Mouse (Mus musculus) lung, embryonic 14.5 days (tissue): ENCODE data around the gene Slc4a4. TPM values are rescaled to one million over a fixed set of nuclear protein-coding genes. Genes with fewer than 3 reads are reported as not detected.
A peak's percentile ranks its signal among the peaks of the same experiment; 100 is the strongest.
"Not testable (repeated sequence)": the region's sequence is repeated elsewhere in the genome, so short reads cannot be mapped to it uniquely, and the experiment has no call there.

Source experiments
- ATAC-seq: fragments of 200-750 bp; cut with Nextera tagmentation; 2 replicates; pipeline ENCODE4 v1.8.0; 2017; ENCODE audit warnings: mild to moderate bottlenecking, moderate TSS enrichment, moderate library complexity; ENCODE audit not compliant: insufficient read depth
- DNase-seq: peaks from one replicate; pipeline ENCODE4 v3.0.0-alpha.2; 2015
- H3K27ac ChIP-seq: fragments of 300-500 bp; sonication (generic); 2 replicates; pipeline ENCODE4 v1.5.1; 2014; ENCODE audit warnings: low read depth, mild to moderate bottlenecking, moderate library complexity
- H3K27me3 ChIP-seq: fragments of 300-500 bp; sonication (generic); 2 replicates; pipeline ENCODE4 v1.6.1; 2014; ENCODE audit warnings: low read length, control low read depth; ENCODE audit not compliant: insufficient read depth
- H3K36me3 ChIP-seq: fragments of 300-500 bp; sonication (generic); 2 replicates; pipeline ENCODE4 v1.6.1; 2014; ENCODE audit warnings: control low read depth; ENCODE audit not compliant: insufficient read depth
- H3K4me1 ChIP-seq: fragments of 300-500 bp; sonication (generic); 2 replicates; pipeline ENCODE4 v1.6.1; 2014; ENCODE audit warnings: antibody characterized with exemption, control low read depth; ENCODE audit not compliant: insufficient read depth
- H3K4me2 ChIP-seq: fragments of 300-500 bp; sonication (generic); 2 replicates; pipeline ENCODE4 v1.6.1; 2014; ENCODE audit warnings: mild to moderate bottlenecking
- H3K4me3 ChIP-seq: fragments of 300-500 bp; sonication (generic); 2 replicates; pipeline ENCODE4 v1.5.1; 2014; ENCODE audit warnings: low read depth, low read length
- H3K9ac ChIP-seq: fragments of 300-500 bp; sonication (generic); 2 replicates; pipeline ENCODE4 v1.6.1; 2014
- H3K9me3 ChIP-seq: fragments of 300-500 bp; sonication (generic); 2 replicates; pipeline ENCODE4 v1.6.1; 2016; ENCODE audit warnings: low read depth, low read length, control low read depth
- CTCF ChIP-seq: IDR thresholded peaks from 2 replicates; pipeline ENCODE4 v1.5.1; 2016; ENCODE audit warnings: antibody characterized with exemption, low read depth
- WGBS: fragments of 180-500 bp; shearing (Covaris S2); extraction: QIAGEN DNeasy Blood & Tissue Kit; methylation state at CpG from one replicate; pipeline ENCODE4 v1.1.7; 2014; 5-methylcytosine and 5-hydroxymethylcytosine counted together
- polyA plus RNA-seq: library from polyadenylated mRNA; unstranded; fragments of >200 nt; fragmentation: Nextera tagmentation; extraction: Ambion mirVana; gene quantifications from 2 replicates; pipeline ENCODE4 v1.2.1, GENCODE M21; 2014

Slc4a4 gene
- polyA plus RNA-seq, 1 experiment from 2014 or later = 5.2 TPM

GRCm38 (mm10) chr5:89097291-89097690 lies 210.7 kb downstream of the Slc4a4 start:
- no peaks in the 10 kb centered on the region for H3K9me3 ChIP-seq
- no peaks in the 10 kb centered on the region for H3K27me3 ChIP-seq
- no peak for TF ChIP-seq CTCF
- H3K4me1 ChIP-seq = no peaks in the 10 kb centered on the region
- DNase-seq (no peak), ATAC-seq (no peak)
- H3K4me2 ChIP-seq = no peak overlapping the region
- H3K4me3 ChIP-seq = no peak overlapping the region
- no peaks in the 10 kb centered on the region for H3K36me3 ChIP-seq
- 87% methylated on average over 3 of the region's 3 CpGs for WGBS
- H3K9ac ChIP-seq = no peak overlapping the region
- no peak overlapping the region for H3K27ac ChIP-seq

- Histone ChIP-seq H3K36me3 (no peaks in the 10 kb centered on the region), H3K27me3 (no peaks in the 10 kb centered on the region), H3K4me3 (no peak overlapping the region), H3K27ac (no peak overlapping the region), H3K4me1 (no peaks in the 10 kb centered on the region), H3K9ac (no peak overlapping the region), H3K9me3 (no peaks in the 10 kb centered on the region), H3K4me2 (no peak overlapping the region)
- 78% methylated on average over 4 of the region's 4 CpGs for WGBS
- DNase-seq = no peak
- no peak for TF ChIP-seq CTCF
- ATAC-seq = no peak
Measured at GRCm38 (mm10) chr5:89098121-89098520, 211.5 kb downstream of the Slc4a4 start.

- 86% methylated on average over 3 of the region's 3 CpGs for WGBS
- DNase-seq (no peak), ATAC-seq (no peak)
- no peak overlapping the region for H3K27ac ChIP-seq
- H3K4me3 ChIP-seq = no peak overlapping the region
- H3K27me3 ChIP-seq = no peaks in the 10 kb centered on the region
- no peak overlapping the region for H3K4me2 ChIP-seq
- H3K9me3 ChIP-seq = no peaks in the 10 kb centered on the region
- H3K9ac ChIP-seq = no peak overlapping the region
- no peaks in the 10 kb centered on the region for H3K4me1 ChIP-seq
- H3K36me3 ChIP-seq = no peaks in the 10 kb centered on the region
- no peak for TF ChIP-seq CTCF
Measured at GRCm38 (mm10) chr5:89099886-89100285, 213.3 kb downstream of the Slc4a4 start.

- Histone ChIP-seq H3K9ac (no peak overlapping the region), H3K4me3 (no peak overlapping the region), H3K36me3 (no peaks in the 10 kb centered on the region), H3K27ac (no peak overlapping the region), H3K9me3 (no peaks in the 10 kb centered on the region), H3K4me1 (no peaks in the 10 kb centered on the region), H3K27me3 (no peaks in the 10 kb centered on the region), H3K4me2 (no peak overlapping the region)
- WGBS = 67% methylated on average over 4 of the region's 4 CpGs
- ATAC-seq (no peak), DNase-seq (no peak)
- TF ChIP-seq CTCF = no peak
Measured at GRCm38 (mm10) chr5:89102560-89102959, 215.9 kb downstream of the Slc4a4 start.

GRCm38 (mm10) chr5:89105346-89105745 lies 218.7 kb downstream of the Slc4a4 start:
- no peak for TF ChIP-seq CTCF
- DNase-seq (no peak), ATAC-seq (no peak)
- no peaks in the 10 kb centered on the region for H3K27me3 ChIP-seq
- no peak overlapping the region for H3K4me3 ChIP-seq
- H3K4me1 ChIP-seq = no peaks in the 10 kb centered on the region
- H3K9me3 ChIP-seq = no peaks in the 10 kb centered on the region
- H3K9ac ChIP-seq = no peak overlapping the region
- no peak overlapping the region for H3K27ac ChIP-seq
- H3K4me2 ChIP-seq = no peak overlapping the region
- H3K36me3 ChIP-seq = no peaks in the 10 kb centered on the region
- 71% methylated on average over 9 of the region's 9 CpGs for WGBS

- DNase-seq = no peak
- Histone ChIP-seq H3K27ac (no peak overlapping the region), H3K27me3 (no peaks in the 10 kb centered on the region), H3K4me3 (no peak overlapping the region), H3K36me3 (no peaks in the 10 kb centered on the region), H3K4me2 (no peak overlapping the region), H3K9me3 (no peaks in the 10 kb centered on the region), H3K4me1 (no peaks in the 10 kb centered on the region), H3K9ac (no peak overlapping the region)
- no peak for ATAC-seq
- no peak for TF ChIP-seq CTCF
Measured at GRCm38 (mm10) chr5:89106217-89106616, 219.6 kb downstream of the Slc4a4 start.

- Histone ChIP-seq H3K27me3 (no peaks in the 10 kb centered on the region), H3K9ac (no peak overlapping the region), H3K9me3 (no peaks in the 10 kb centered on the region), H3K4me3 (no peak overlapping the region), H3K27ac (no peak overlapping the region), H3K36me3 (no peaks in the 10 kb centered on the region), H3K4me2 (no peak overlapping the region), H3K4me1 (no peaks in the 10 kb centered on the region)
- DNase-seq (no peak), ATAC-seq (no peak)
- WGBS = 78% methylated on average over 1 of the region's 1 CpGs
- TF ChIP-seq CTCF = no peak
Measured at GRCm38 (mm10) chr5:89108809-89109208, 222.2 kb downstream of the Slc4a4 start.

GRCm38 (mm10) chr5:89109832-89110231 lies 223.2 kb downstream of the Slc4a4 start:
- Histone ChIP-seq H3K36me3 (no peaks in the 10 kb centered on the region), H3K27ac (no peak overlapping the region), H3K9me3 (no peaks in the 10 kb centered on the region), H3K4me3 (no peak overlapping the region), H3K27me3 (no peaks in the 10 kb centered on the region), H3K9ac (no peak overlapping the region), H3K4me1 (no peaks in the 10 kb centered on the region), H3K4me2 (no peak overlapping the region)
- no peak for ATAC-seq
- WGBS = 72% methylated on average over 2 of the region's 2 CpGs
- no peak for TF ChIP-seq CTCF
- DNase-seq = peak; percentile 9

- H3K27ac ChIP-seq, ATAC-seq, H3K9ac ChIP-seq, H3K4me3 ChIP-seq, H3K9me3 ChIP-seq, H3K4me2 ChIP-seq, H3K4me1 ChIP-seq, H3K27me3 ChIP-seq, H3K36me3 ChIP-seq, DNase-seq: not testable (repeated sequence)
- 89% methylated on average over 12 of the region's 17 CpGs for WGBS
Measured at GRCm38 (mm10) chr5:89111987-89112386, 225.4 kb downstream of the Slc4a4 start.
